Mouse (Mus musculus) CD4-positive, CD25-positive, alpha-beta regulatory T cell, adult 9 weeks (primary cell): ENCODE data around the gene Zp2. TPM values are rescaled to one million over a fixed set of nuclear protein-coding genes. Genes with fewer than 3 reads are reported as not detected.

ENCODE experiments used
- polyA plus RNA-seq: library from polyadenylated mRNA; unstranded; fragments of 100-300 nt; shearing (Covaris generic); gene quantifications from one replicate; pipeline ENCODE4 v1.2.1, GENCODE M21; 2017

Gene Zp2
- polyA plus RNA-seq, result not detected

DNA sequence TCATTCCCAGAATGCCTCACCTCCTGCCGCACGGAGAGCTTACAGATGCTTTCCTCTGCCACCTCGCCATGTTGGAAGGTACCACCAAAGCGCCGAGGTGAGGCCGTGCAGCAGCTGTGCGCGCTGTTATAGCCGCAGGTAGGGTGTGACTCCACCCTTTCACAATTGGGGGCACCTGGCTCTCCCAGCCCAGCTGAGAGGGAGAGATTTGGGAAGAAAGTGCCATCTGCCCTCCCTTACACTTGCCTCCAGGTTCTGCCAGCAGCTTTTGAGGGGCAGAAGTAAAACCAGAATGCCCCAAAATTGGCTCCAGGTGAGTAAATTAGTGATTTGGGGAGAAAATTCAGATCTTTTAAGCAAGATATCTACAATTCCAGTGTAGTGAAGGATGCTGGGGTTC, at the start of gene Zp2:
Gene Zp2, minus strand, starts transcription at position 101 of the 400 bp plus-strand sequence.

DNA sequence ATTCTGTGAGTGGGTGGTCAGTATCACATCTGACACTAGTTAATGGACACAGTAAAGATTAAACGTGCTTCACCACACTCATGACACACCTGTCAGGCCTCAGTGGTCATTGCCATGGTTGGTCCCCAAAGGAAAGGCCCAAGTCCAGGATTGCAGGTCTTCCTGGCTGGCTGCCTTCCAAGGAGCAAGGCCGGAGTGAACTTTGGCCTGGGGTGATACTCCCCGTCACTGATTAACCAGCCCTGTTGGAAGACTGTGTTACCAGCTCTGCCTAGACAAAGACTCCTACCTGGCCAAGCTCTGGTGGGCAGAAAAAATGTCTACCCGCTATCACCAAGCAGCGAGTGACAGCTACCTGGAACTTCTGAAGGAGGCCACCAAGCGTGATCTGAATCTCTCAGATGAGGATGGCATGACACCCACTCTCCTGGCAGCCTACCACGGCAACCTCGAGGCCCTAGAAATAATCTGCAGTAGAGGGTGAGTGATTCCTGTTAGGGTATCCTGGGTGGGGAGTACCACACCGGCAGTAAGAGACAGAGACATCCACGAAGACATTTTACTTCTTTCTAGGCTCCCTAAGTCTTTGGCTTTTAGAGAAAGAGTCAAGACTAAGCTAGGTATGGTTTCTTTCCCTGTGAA, 28.6 kb upstream of the Zp2 start, which contains the start of gene Anks4b:
Gene Anks4b, plus strand, starts transcription at position 256 of the 642 bp plus-strand sequence.

DNA sequence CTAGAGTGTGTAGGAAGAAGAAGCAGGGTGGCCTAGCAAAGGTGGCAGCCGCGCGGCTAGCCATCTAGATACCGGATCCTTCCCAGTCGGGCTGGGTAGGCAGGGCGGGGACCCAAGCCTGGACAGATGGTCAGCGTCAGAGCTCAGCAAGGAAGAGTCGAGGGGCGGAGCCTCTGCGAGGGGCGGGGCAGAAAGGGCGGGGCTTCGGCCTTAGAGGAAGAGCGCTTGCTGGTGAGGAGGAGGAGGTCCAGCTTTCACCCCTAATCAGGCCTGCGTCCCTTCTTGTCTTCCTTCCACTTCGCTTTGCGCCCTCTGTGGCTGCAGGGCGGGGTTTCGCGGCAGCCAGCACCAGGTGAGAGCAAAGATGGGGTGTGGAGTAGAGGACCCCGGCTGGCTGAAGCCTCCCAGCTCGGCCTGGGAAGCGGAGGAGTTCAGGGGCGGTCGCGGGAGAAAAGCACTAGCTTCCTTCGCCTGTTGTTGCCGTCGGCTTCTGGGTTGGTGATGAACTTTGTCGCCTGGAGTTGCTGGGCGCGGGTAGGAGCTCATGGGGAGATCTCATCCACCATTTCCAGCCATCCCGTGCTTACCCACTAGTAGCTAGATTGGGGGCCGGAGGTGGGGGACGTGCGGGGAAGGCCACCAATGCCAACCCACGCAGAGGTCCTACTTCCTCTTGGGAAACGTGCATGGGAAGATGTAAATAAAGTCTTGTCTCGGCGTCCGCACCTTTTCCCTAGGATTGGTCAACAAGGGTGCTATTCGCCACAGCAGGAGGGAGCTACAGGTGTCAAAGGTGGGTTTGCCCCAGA, 42.7 kb downstream of the Zp2 start, which contains the start of gene Tmem159:
Gene Tmem159, plus strand, starts transcription at position 190 of the 809 bp plus-strand sequence.

DNA sequence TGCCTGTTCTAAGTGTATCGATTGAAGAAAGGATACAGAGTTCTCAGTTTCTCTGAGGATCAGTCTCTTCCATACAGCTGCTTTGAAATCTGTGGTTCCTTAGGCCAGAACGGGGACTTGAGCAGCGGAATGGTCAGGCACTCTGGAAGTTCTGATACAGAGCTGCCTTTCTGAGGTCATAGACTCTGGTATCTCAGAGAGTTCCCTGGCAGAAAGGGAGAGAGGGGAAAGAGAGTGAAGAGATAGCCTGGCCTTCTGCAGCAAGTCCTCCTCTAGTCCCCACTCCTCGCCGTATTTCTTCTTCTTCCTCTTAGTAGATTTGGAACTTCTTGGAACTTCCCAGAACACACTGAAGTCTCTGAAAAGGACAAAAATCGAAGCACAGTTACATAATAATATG, 49.9 kb downstream of the Zp2 start, which contains the start of gene Dnah3:
Gene Dnah3, minus strand, starts transcription at position 101 of the 400 bp plus-strand sequence.

Other genes starting within 250 kb of the Zp2 start
- 17.7 TPM for gene Lyrm1, start 249.4 kb downstream of the Zp2 start, polyA plus RNA-seq
- 16.2 TPM for gene Dcun1d3, start 249.0 kb downstream of the Zp2 start, polyA plus RNA-seq
- not detected for gene Dnah3, start 50.0 kb downstream of the Zp2 start, polyA plus RNA-seq
- 5.0 TPM for gene Tmem159, start 42.9 kb downstream of the Zp2 start, polyA plus RNA-seq
- not detected for gene Anks4b, start 28.6 kb upstream of the Zp2 start, polyA plus RNA-seq
- gene Crym, start 56.8 kb upstream of the Zp2 start, polyA plus RNA-seq, result not detected
- gene Abca14, start 58.7 kb upstream of the Zp2 start, polyA plus RNA-seq, result not detected
- not detected for gene Abca15, start 183.4 kb upstream of the Zp2 start, polyA plus RNA-seq